Mouse (Mus musculus): ENCODE measurements around the gene Akt2. TPM values are rescaled to one million over a fixed set of nuclear protein-coding genes. Genes with fewer than 3 reads are reported as not detected.

The Akt2 gene
- total and polyA plus RNA-seq, 3 experiments, result 73.5 to 127 TPM; not detected in 1

GRCm38 (mm10) chr7:27673064-27673574 lies 81.8 kb downstream of the Akt2 start:
- H3K4me3 ChIP-seq (ENCODE audit: control insufficient read depth in 1 of 2, insufficient read depth in 1 of 2, low read depth in 2 of 2, low read length in 2 of 2), result peak overlapping the region; percentile 71 to 99
- H3K79me2 ChIP-seq (ENCODE audit: control insufficient read depth, insufficient read depth, low read length, poor library complexity), result peaks cover 10% of the 10 kb centered on the region
- peaks cover 0 to 13% of the 10 kb centered on the region in 2 experiments; a peak in 2 of 4 replicates for H3K36me3 ChIP-seq (ENCODE audit: control insufficient read depth in 1 of 2, insufficient read depth in 2 of 2, low read length in 2 of 2)
- H3K27me3 ChIP-seq (ENCODE audit: control insufficient read depth in 1 of 2, insufficient read depth in 2 of 2, low read length in 2 of 2), result no peaks in the 10 kb centered on the region
- H3K9ac ChIP-seq (ENCODE audit: control insufficient read depth, low read depth, low read length, poor library complexity, severe bottlenecking), result peak overlapping the region; percentile 99
- H3K9me3 ChIP-seq (replicated peaks; ENCODE audit: insufficient read depth, low read length), result no peaks in the 10 kb centered on the region
- DNase-seq (ENCODE audit: low read depth, low spot score), result no peak
- H3K4me1 ChIP-seq (ENCODE audit: control insufficient read depth in 1 of 2, insufficient read depth in 2 of 2, low read length in 2 of 2), result peaks cover 2 to 21% of the 10 kb centered on the region in 2 experiments; a peak in 3 of 4 replicates
- no peak for TF ChIP-seq ETS1 (IDR thresholded peaks at IDR 0.05; ENCODE audit: low read depth, low read length)
- H3K27ac ChIP-seq (ENCODE audit: control insufficient read depth, low read depth, low read length), result no peak overlapping the region

- peaks cover 10% of the 10 kb centered on the region for H3K79me2 ChIP-seq (ENCODE audit: control insufficient read depth, insufficient read depth, low read length, poor library complexity)
- peak overlapping the region; percentile 71 to 99 for H3K4me3 ChIP-seq (ENCODE audit: control insufficient read depth in 1 of 2, insufficient read depth in 1 of 2, low read depth in 2 of 2, low read length in 2 of 2)
- TF ChIP-seq MYC (IDR thresholded peaks at IDR 0.05; ENCODE audit: low read depth, low read length) (no peak), E2F4 (IDR thresholded peaks at IDR 0.05; ENCODE audit: borderline replicate concordance, low read depth, low read length) (no peak), GATA1 (IDR thresholded peaks at IDR 0.05; ENCODE audit: low read depth, low read length) (no peak), USF1 (IDR thresholded peaks at IDR 0.05; ENCODE audit: low read depth, low read length) (no peak), POLR2A (IDR thresholded peaks at IDR 0.05; ENCODE audit: control insufficient read depth in 1 of 2, insufficient read depth in 1 of 2, low read depth in 1 of 2, low read length in 2 of 2, poor library complexity in 1 of 2) (no peak), TAL1 (IDR thresholded peaks at IDR 0.05; ENCODE audit: low read length) (no peak), ZKSCAN1 (IDR thresholded peaks at IDR 0.05; ENCODE audit: low read depth, low read length) (no peak)
- no peak for DNase-seq (ENCODE audit: low read depth, low spot score)
- no peaks in the 10 kb centered on the region for H3K27me3 ChIP-seq (ENCODE audit: control insufficient read depth in 1 of 2, insufficient read depth in 2 of 2, low read length in 2 of 2)
- H3K4me1 ChIP-seq (ENCODE audit: control insufficient read depth in 1 of 2, insufficient read depth in 2 of 2, low read length in 2 of 2), result peaks cover 2 to 21% of the 10 kb centered on the region in 2 experiments; a peak in 3 of 4 replicates
- H3K36me3 ChIP-seq (ENCODE audit: control insufficient read depth in 1 of 2, insufficient read depth in 2 of 2, low read length in 2 of 2), result peaks cover 0 to 13% of the 10 kb centered on the region in 2 experiments; a peak in 2 of 4 replicates
- peak overlapping the region; percentile 99 for H3K9ac ChIP-seq (ENCODE audit: control insufficient read depth, low read depth, low read length, poor library complexity, severe bottlenecking)
- H3K27ac ChIP-seq (ENCODE audit: control insufficient read depth, low read depth, low read length), result no peak overlapping the region
- no peaks in the 10 kb centered on the region for H3K9me3 ChIP-seq (replicated peaks; ENCODE audit: insufficient read depth, low read length)
Measured at GRCm38 (mm10) chr7:27673575-27674131, 82.3 kb downstream of the Akt2 start.

GRCm38 (mm10) chr7:27674195-27674521 lies 82.8 kb downstream of the Akt2 start:
- Histone ChIP-seq H3K4me1 (ENCODE audit: control insufficient read depth in 1 of 2, insufficient read depth in 2 of 2, low read length in 2 of 2) (peaks cover 2 to 21% of the 10 kb centered on the region in 2 experiments; a peak in 3 of 4 replicates), H3K36me3 (ENCODE audit: control insufficient read depth in 1 of 2, insufficient read depth in 2 of 2, low read length in 2 of 2) (peaks cover 0 to 13% of the 10 kb centered on the region in 2 experiments; a peak in 2 of 4 replicates), H3K4me3 (ENCODE audit: control insufficient read depth in 1 of 2, insufficient read depth in 1 of 2, low read depth in 2 of 2, low read length in 2 of 2) (peak overlapping the region; percentile 71 to 99), H3K9ac (ENCODE audit: control insufficient read depth, low read depth, low read length, poor library complexity, severe bottlenecking) (peak overlapping the region; percentile 99), H3K27ac (ENCODE audit: control insufficient read depth, low read depth, low read length) (peak overlapping the region; percentile 10; the same call in 1 of the 2 replicates), H3K79me2 (ENCODE audit: control insufficient read depth, insufficient read depth, low read length, poor library complexity) (peaks cover 10% of the 10 kb centered on the region), H3K27me3 (ENCODE audit: control insufficient read depth in 1 of 2, insufficient read depth in 2 of 2, low read length in 2 of 2) (no peaks in the 10 kb centered on the region), H3K9me3 (replicated peaks; ENCODE audit: insufficient read depth, low read length) (no peaks in the 10 kb centered on the region)
- no peak for DNase-seq (ENCODE audit: low read depth, low spot score)
- TF ChIP-seq POLR2A (IDR thresholded peaks at IDR 0.05; ENCODE audit: control insufficient read depth in 1 of 2, insufficient read depth in 1 of 2, low read depth in 1 of 2, low read length in 2 of 2, poor library complexity in 1 of 2) (0 out of 4 replicates have a peak, but pooled peaks of 1 of the 2 experiments have one; percentile 13), NRF1 (IDR thresholded peaks at IDR 0.05; ENCODE audit: insufficient read depth, low read depth, low read length, poor library complexity, severe bottlenecking) (peak; percentile 42; the same call in 1 of the 2 replicates), POLR2AphosphoS5 (IDR thresholded peaks at IDR 0.05; ENCODE audit: borderline replicate concordance, low read depth, low read length) (no peak)
